Mouse (Mus musculus) forebrain, embryonic 15.5 days (tissue): ENCODE measurements at regions not wholly inside any gene's neighbourhood (a gene's known extent, or its start where the extent isn't known, plus 50 kb on each side); places are given as distances from the start of the nearest gene placed in this dataset.
A peak's percentile ranks its signal among the peaks of the same experiment; 100 is the strongest.

Source experiments
- ATAC-seq: fragments of 200-750 bp; cut with Nextera tagmentation; replicated peaks from 2 replicates; pipeline ENCODE4 v1.8.0; 2017; ENCODE audit warnings: mild to moderate bottlenecking, moderate TSS enrichment, moderate library complexity
- H3K27ac ChIP-seq: fragments of 300-500 bp; sonication (generic); replicated peaks from 2 replicates; pipeline ENCODE4 v1.5.1; 2015; ENCODE audit warnings: mild to moderate bottlenecking, inconsistent platforms
- H3K27me3 ChIP-seq: fragments of 300-500 bp; sonication (generic); 2 replicates; pipeline ENCODE4 v1.6.1; 2015; ENCODE audit warnings: inconsistent platforms
- H3K36me3 ChIP-seq: fragments of 300-500 bp; sonication (generic); 2 replicates; pipeline ENCODE4 v1.6.1; 2015; ENCODE audit warnings: mild to moderate bottlenecking, inconsistent platforms
- H3K4me1 ChIP-seq: fragments of 300-500 bp; sonication (generic); 2 replicates; pipeline ENCODE4 v1.6.1; 2015; ENCODE audit warnings: inconsistent platforms
- H3K4me2 ChIP-seq: fragments of 300-500 bp; sonication (generic); replicated peaks from 2 replicates; pipeline ENCODE4 v1.6.1; 2015; ENCODE audit warnings: mild to moderate bottlenecking, inconsistent platforms
- H3K4me3 ChIP-seq: fragments of 300-500 bp; sonication (generic); 2 replicates; pipeline ENCODE4 v1.5.1; 2015; ENCODE audit warnings: mild to moderate bottlenecking, inconsistent platforms
- H3K9ac ChIP-seq: fragments of 300-500 bp; sonication (generic); replicated peaks from 2 replicates; pipeline ENCODE4 v1.6.1; 2015; ENCODE audit warnings: mild to moderate bottlenecking, inconsistent platforms
- H3K9me3 ChIP-seq: fragments of 300-500 bp; sonication (generic); 2 replicates; pipeline ENCODE4 v1.6.1; 2016; ENCODE audit warnings: inconsistent platforms
- WGBS: fragments of 180-500 bp; shearing (Covaris S2); methylation state at CpG from one replicate; pipeline ENCODE4 v1.1.7; 2015; ENCODE audit warnings: mixed read lengths; 5-methylcytosine and 5-hydroxymethylcytosine counted together

DNA sequence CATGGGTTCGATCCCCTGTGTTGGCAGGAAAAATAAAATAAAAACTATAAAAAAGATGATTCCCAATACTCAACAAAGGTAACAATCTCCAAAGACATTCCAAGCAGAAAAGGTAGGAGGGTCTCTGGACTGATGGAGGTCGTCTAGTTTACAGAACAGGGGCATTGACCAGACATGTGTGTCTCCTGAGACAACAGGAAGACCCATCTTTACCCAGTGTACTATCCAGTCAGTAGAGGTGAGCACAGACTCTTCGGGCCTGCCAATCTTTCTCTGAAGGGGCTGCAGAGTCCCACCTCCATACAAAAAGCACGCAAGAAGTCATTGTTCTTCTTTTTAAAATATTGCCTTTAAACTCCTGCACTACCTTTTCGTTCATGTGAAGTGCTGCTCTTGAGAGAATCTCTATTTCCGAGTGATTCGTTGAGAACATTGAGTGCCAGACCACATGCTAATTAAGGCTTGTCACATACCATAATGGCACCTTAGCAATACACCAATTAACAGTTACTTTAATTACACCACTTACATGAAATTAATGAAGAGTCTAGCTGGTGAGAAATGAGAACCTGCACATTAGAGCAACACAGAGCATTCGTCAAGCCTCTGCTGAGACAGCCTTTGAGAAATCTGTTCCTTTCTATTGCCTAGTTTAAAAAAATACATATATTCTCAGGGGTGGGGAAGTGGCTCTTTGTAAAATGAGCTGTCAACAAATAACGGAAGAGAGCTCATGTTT is 69.5 kb upstream of the Mycn start:
- no peak overlapping the region for H3K4me2 ChIP-seq
- no peaks in the 10 kb centered on the region for H3K36me3 ChIP-seq
- peaks cover 14% of the 10 kb centered on the region for H3K4me1 ChIP-seq
- no peak overlapping the region for H3K9ac ChIP-seq
- no peaks in the 10 kb centered on the region for H3K9me3 ChIP-seq
- H3K4me3 ChIP-seq, result no peak overlapping the region
- peak; percentile 83 for ATAC-seq
- H3K27me3 ChIP-seq, result no peaks in the 10 kb centered on the region
- WGBS, result 25% methylated on average over 9 of the region's 9 CpGs
- peak overlapping the region; percentile 72 for H3K27ac ChIP-seq

DNA sequence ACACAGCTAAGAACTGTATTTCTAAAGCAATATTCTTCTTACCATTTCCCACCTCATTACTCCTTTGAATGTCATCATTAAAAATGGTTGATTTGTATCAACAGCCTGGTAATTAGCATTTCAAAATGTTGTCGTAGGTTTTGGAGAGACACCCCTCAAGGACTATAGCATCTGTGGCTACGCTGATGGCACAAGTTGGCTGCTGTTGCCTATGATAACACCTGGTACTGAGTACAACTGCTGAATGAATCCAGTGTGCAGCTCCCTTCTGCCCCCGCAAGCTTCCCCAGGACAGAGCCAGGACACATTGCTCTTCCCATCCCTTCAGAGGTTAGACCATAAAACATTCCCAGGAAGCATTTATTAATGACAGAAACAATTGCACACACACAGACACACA is 68.7 kb upstream of the Mycn start:
- Histone ChIP-seq H3K27me3 (no peaks in the 10 kb centered on the region), H3K9me3 (no peaks in the 10 kb centered on the region), H3K27ac (peak overlapping the region; percentile 72; the same call in 1 of the 2 replicates), H3K4me3 (no peak overlapping the region), H3K36me3 (no peaks in the 10 kb centered on the region), H3K4me1 (peaks cover 14% of the 10 kb centered on the region), H3K4me2 (no peak overlapping the region), H3K9ac (no peak overlapping the region)
- ATAC-seq, result peak; percentile 51
- 38% methylated on average over 3 of the region's 3 CpGs for WGBS

DNA sequence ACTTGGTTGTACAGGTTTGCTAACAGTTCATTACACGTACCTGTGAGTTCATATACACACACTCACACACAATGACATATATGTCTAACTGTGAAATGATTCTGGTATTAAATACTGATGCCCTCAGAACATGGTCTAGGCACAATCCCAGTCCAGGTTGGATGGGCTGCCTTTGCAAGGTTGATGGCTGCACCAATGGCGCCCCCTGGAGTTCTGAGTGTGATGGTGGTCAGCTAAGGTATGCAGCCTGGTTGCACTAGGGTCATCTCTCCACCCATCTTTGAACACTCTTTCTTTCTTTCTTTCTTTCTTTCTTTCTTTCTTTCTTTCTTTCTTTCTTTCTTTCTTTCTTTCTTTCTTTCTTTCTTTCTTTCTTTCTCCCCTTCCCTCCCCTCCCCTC is 67.8 kb upstream of the Mycn start:
- Histone ChIP-seq H3K27ac (no peak overlapping the region), H3K4me2 (no peak overlapping the region), H3K4me3 (no peak overlapping the region), H3K36me3 (no peaks in the 10 kb centered on the region), H3K9ac (no peak overlapping the region), H3K4me1 (peaks cover 14% of the 10 kb centered on the region), H3K9me3 (no peaks in the 10 kb centered on the region), H3K27me3 (no peaks in the 10 kb centered on the region)
- 46% methylated on average over 2 of the region's 2 CpGs for WGBS
- ATAC-seq, result no peak

DNA sequence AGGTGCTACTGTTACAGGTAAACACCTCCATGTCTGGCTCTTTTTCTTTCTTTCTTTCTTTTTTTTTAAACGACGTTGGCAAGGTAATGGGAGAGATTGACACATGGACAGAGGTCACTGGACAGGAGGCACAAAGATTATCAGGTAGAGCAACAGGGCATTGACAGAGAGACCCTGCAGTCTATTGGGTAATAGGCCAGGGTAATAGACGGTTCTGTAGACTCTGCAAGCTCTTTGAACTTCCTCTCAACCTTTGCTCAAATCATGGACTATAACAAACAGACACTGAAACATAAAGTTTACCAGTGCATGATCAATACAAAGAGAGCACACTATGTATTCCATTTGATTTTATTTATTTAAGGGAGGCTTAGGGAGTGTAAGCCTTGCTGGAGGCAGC is 61.0 kb upstream of the Mycn start:
- Histone ChIP-seq H3K4me2 (no peak overlapping the region), H3K27me3 (no peaks in the 10 kb centered on the region), H3K4me1 (no peaks in the 10 kb centered on the region), H3K4me3 (no peak overlapping the region), H3K27ac (no peak overlapping the region), H3K9me3 (no peaks in the 10 kb centered on the region), H3K36me3 (no peaks in the 10 kb centered on the region), H3K9ac (no peak overlapping the region)
- ATAC-seq, result no peak
- WGBS, result 84% methylated on average over 3 of the region's 3 CpGs

GRCm38 (mm10) chr12:13002069-13002590 is 60.4 kb upstream of the Mycn start:
- WGBS, result 94% methylated on average over 6 of the region's 6 CpGs

DNA sequence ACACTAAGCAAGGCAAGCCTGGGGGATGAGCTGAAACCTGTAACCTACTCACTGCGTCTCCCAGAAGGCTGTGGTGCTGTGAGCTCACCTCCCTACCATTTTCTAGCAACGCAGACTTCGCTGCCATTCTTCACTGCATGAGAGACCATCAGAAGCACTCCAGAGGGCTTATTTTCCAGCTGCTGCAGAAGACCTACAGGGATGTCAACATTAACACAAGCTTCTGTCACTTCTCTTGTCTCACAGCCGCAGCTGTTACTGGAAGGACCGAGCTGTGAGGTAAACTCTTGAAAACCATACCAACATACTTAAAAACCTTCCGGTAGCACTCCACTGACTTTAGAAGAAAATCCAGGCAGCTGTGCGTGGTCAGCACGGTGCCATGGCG is 54.3 kb upstream of the Mycn start:
- Histone ChIP-seq H3K27ac (no peak overlapping the region), H3K9me3 (no peaks in the 10 kb centered on the region), H3K4me3 (no peak overlapping the region), H3K4me2 (no peak overlapping the region), H3K4me1 (no peaks in the 10 kb centered on the region), H3K36me3 (no peaks in the 10 kb centered on the region), H3K9ac (no peak overlapping the region), H3K27me3 (no peaks in the 10 kb centered on the region)
- no peak for ATAC-seq
- WGBS, result 95% methylated on average over 9 of the region's 9 CpGs

More at GRCm38 (mm10) chr12:13002069-13002590, 60.4 kb upstream of the Mycn start:
- no peak for ATAC-seq
- Histone ChIP-seq H3K4me3 (no peak overlapping the region), H3K27me3 (no peaks in the 10 kb centered on the region), H3K4me2 (no peak overlapping the region), H3K4me1 (no peaks in the 10 kb centered on the region), H3K9ac (no peak overlapping the region), H3K9me3 (no peaks in the 10 kb centered on the region), H3K27ac (no peak overlapping the region), H3K36me3 (no peaks in the 10 kb centered on the region)

- Histone ChIP-seq H3K9me3 (no peaks in the 10 kb centered on the region), H3K4me3 (no peak overlapping the region), H3K36me3 (no peaks in the 10 kb centered on the region), H3K27me3 (no peaks in the 10 kb centered on the region), H3K4me2 (no peak overlapping the region), H3K4me1 (no peaks in the 10 kb centered on the region), H3K9ac (no peak overlapping the region), H3K27ac (no peak overlapping the region)
- 69% methylated on average over 21 of the region's 21 CpGs for WGBS
- no peak for ATAC-seq
These were observed 53.6 kb upstream of the Mycn start for GRCm38 (mm10) chr12:12995061-12995973.

GRCm38 (mm10) chr12:12993894-12994714 is 52.4 kb upstream of the Mycn start:
- Histone ChIP-seq H3K27me3 (no peaks in the 10 kb centered on the region), H3K4me2 (no peak overlapping the region), H3K9ac (no peak overlapping the region), H3K27ac (no peak overlapping the region), H3K4me3 (no peak overlapping the region), H3K4me1 (no peaks in the 10 kb centered on the region), H3K36me3 (no peaks in the 10 kb centered on the region), H3K9me3 (no peaks in the 10 kb centered on the region)
- ATAC-seq, result 0 out of 2 replicates have a peak, but pooled peaks have one; percentile 23
- WGBS, result 45% methylated on average over 8 of the region's 8 CpGs
